Mouse (Mus musculus) liver, adult (tissue): ENCODE measurements around the gene Cct4.

ENCODE experiments used
- GATA4 ChIP-seq: IDR thresholded peaks from 2 replicates; pipeline ENCODE4 v1.6.1; 2014; ENCODE audit warnings: mild to moderate bottlenecking, low read length; ENCODE audit not compliant: insufficient replicate concordance

Cct4 gene

DNA sequence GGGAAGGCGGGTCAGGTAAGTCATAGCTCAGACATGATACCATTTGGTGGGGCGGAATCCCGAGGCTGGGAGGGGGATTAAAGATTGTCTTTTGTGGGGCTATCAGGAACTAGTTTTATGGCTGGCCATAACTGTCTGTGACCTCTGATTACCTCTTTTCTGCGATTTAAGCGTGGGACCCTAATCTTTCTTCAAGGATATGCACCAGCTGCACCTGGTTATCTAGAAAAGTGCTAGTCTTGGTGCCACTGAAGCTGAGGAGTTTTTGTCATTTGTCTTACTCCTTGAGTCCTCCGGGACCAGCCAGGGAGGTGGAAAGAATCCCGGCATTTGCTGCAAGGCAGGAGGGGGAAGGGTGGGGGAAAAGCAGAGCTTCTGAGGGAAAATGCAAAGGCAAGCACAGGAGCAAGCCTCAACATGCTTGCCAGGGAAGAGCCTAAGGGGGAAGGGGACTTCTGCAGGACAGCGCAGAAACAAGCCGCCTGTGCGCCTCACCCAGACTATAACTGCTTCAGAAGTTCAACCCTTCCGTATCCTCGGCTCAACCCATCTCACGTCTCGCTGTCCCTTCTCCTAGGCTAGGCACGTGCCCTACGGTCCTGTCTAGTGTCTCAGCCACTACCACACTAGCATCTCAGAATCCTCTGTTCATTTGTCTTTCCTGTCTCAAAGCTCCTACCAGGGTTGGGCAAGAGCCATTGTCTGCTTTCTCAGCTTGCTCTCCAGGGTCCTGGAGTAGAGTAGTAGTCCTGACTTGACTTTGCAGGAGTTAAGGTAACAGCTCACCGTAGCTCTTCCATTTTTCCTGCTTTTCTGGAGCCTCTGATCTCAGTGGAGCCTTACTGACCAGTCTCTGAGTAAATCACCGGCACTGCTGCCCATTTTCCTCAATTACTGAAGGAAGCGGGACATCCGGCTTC lies 57.6 kb downstream of the Cct4 start:
- TF ChIP-seq GATA4, result no peak

GRCm38 (mm10) chr11:23049642-23050041 lies 59.3 kb downstream of the Cct4 start:
- no peak for TF ChIP-seq GATA4

DNA sequence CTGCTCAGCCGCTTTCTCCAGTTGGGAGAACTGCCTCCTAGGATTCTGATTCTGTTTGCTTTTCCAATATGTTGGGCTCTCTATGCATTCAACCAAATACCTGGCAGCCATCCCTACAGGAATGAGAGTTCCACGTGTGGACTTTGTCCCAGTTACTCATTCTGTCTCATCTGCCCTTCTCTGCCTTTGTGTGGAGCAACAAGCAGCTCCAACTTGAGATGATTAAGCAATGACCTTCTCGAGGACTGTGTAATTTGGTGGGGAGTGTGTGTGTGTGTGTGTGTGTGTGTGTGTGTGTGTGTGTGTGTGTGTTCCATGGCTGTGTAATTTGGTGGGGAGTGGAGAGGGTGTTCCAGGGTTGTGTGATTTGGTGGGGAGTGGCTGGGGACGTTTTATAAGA lies 62.0 kb downstream of the Cct4 start:
- TF ChIP-seq GATA4, result no peak
